Mouse (Mus musculus): ENCODE results near the gene Cyp2c40. TPM values are rescaled to one million over a fixed set of nuclear protein-coding genes. Genes with fewer than 3 reads are reported as not detected.
"Not testable (repeated sequence)": the region's sequence is repeated elsewhere in the genome, so short reads cannot be mapped to it uniquely, and the experiment has no call there.

Cyp2c40 gene
- not detected in 2 replicates for total RNA-seq (2014; fragmentation: Nextera tagmentation)
- not detected in 2 replicates for total RNA-seq (2017)

- ATAC-seq (replicated peaks; ENCODE audit: poor library complexity, severe bottlenecking) = not testable (repeated sequence)
These were observed at the start of gene Cyp2c40 for GRCm38 (mm10) chr19:39812714-39813113. Cyp2c40 (minus strand) TSS chr19:39812814.

GRCm38 (mm10) chr19:39820931-39821330 is 8.3 kb upstream of the Cyp2c40 start:
- ATAC-seq (replicated peaks; ENCODE audit: poor library complexity, severe bottlenecking) = not testable (repeated sequence)

- ATAC-seq (replicated peaks; ENCODE audit: poor library complexity, severe bottlenecking) = not testable (repeated sequence)
These were observed 3.8 kb upstream of the Cyp2c40 start for GRCm38 (mm10) chr19:39816400-39816799.

- not testable (repeated sequence) for ATAC-seq (replicated peaks; ENCODE audit: poor library complexity, severe bottlenecking)
These were observed 3.4 kb upstream of the Cyp2c40 start for GRCm38 (mm10) chr19:39815991-39816390.

GRCm38 (mm10) chr19:39785458-39785857 is 27.2 kb downstream of the Cyp2c40 start:
- ATAC-seq (replicated peaks; ENCODE audit: poor library complexity, severe bottlenecking) = not testable (repeated sequence)

GRCm38 (mm10) chr19:39745357-39745756 is 67.3 kb downstream of the Cyp2c40 start:
- no peak for ATAC-seq (replicated peaks; ENCODE audit: poor library complexity, severe bottlenecking)

- ATAC-seq (replicated peaks; ENCODE audit: poor library complexity, severe bottlenecking) = not testable (repeated sequence)
These were observed 68.3 kb downstream of the Cyp2c40 start for GRCm38 (mm10) chr19:39744361-39744760.

- no peak for ATAC-seq (replicated peaks; ENCODE audit: poor library complexity, severe bottlenecking)
These were observed 71.7 kb downstream of the Cyp2c40 start, which contains the start of gene Cyp2c68 for GRCm38 (mm10) chr19:39740920-39741319. Cyp2c68 (minus strand) TSS chr19:39741054.

Other genes starting within 250 kb of the Cyp2c40 start
- not detected in 2 replicates for gene Cyp2c67, start 163.8 kb downstream of the Cyp2c40 start, total RNA-seq (2014; fragmentation: Nextera tagmentation)
- gene Cyp2c67, start 163.8 kb downstream of the Cyp2c40 start, total RNA-seq (2017) = not detected in 2 replicates
- not detected in 2 replicates for gene Cyp2c68, start 71.8 kb downstream of the Cyp2c40 start, total RNA-seq (2014; fragmentation: Nextera tagmentation)
- gene Cyp2c68, start 71.8 kb downstream of the Cyp2c40 start, total RNA-seq (2017) = not detected in 2 replicates
- not detected in 2 replicates for gene Cyp2c69, start 74.0 kb upstream of the Cyp2c40 start, total RNA-seq (2014; fragmentation: Nextera tagmentation)
- not detected in 2 replicates for gene Cyp2c69, start 74.0 kb upstream of the Cyp2c40 start, total RNA-seq (2017)
- not detected in 2 replicates for gene Cyp2c37, start 179.6 kb upstream of the Cyp2c40 start, total RNA-seq (2014; fragmentation: Nextera tagmentation)
- gene Cyp2c37, start 179.6 kb upstream of the Cyp2c40 start, total RNA-seq (2017) = not detected in 2 replicates